Mouse (Mus musculus): Measurements from ENCODE around the gene Cdr2l.

Gene Cdr2l

GRCm38 (mm10) chr11:115408266-115408920 is 26.7 kb downstream of the Cdr2l start:
- peak in 1 of 2 experiments; percentile 34 for DNase-seq

- DNase-seq, result no peak
Measured at GRCm38 (mm10) chr11:115409556-115409955, 27.8 kb downstream of the Cdr2l start.

- peak; percentile 96 to 98 for DNase-seq
Measured at GRCm38 (mm10) chr11:115419531-115420237, 38.0 kb downstream of the Cdr2l start, which contains the start of the genes Atp5h and Kctd2. Gene Atp5h (minus strand): TSS chr11:115419962. Gene Kctd2 (plus strand): TSS chr11:115420128.

GRCm38 (mm10) chr11:115420336-115421190 is 38.8 kb downstream of the Cdr2l start:
- DNase-seq, result peak; percentile 73 to 82

- no peak for DNase-seq
Measured at GRCm38 (mm10) chr11:115421328-115421727, 39.6 kb downstream of the Cdr2l start.

GRCm38 (mm10) chr11:115421972-115422371 is 40.3 kb downstream of the Cdr2l start:
- DNase-seq, result no peak

GRCm38 (mm10) chr11:115423091-115423490 is 41.4 kb downstream of the Cdr2l start:
- no peak for DNase-seq

- no peak for DNase-seq
Measured at GRCm38 (mm10) chr11:115424666-115425065, 43.0 kb downstream of the Cdr2l start.

- DNase-seq, result no peak
Measured at GRCm38 (mm10) chr11:115425671-115426070, 44.0 kb downstream of the Cdr2l start.

- DNase-seq, result peak; percentile 74 to 81
Measured at GRCm38 (mm10) chr11:115427482-115428331, 46.0 kb downstream of the Cdr2l start.

- no peak for DNase-seq
Measured at GRCm38 (mm10) chr11:115429307-115429706, 47.6 kb downstream of the Cdr2l start.

- DNase-seq, result no peak
Measured at GRCm38 (mm10) chr11:115430561-115430960, 48.8 kb downstream of the Cdr2l start.

- DNase-seq, result no peak
Measured at GRCm38 (mm10) chr11:115432814-115433213, 51.1 kb downstream of the Cdr2l start.

GRCm38 (mm10) chr11:115433342-115433741 is 51.6 kb downstream of the Cdr2l start:
- no peak for DNase-seq

GRCm38 (mm10) chr11:115435596-115436337 is 54.1 kb downstream of the Cdr2l start:
- DNase-seq, result peak; percentile 17 to 40

GRCm38 (mm10) chr11:115437571-115438122 is 55.9 kb downstream of the Cdr2l start:
- no peak for DNase-seq

GRCm38 (mm10) chr11:115439326-115439725 is 57.6 kb downstream of the Cdr2l start:
- no peak for DNase-seq

GRCm38 (mm10) chr11:115439906-115440595 is 58.3 kb downstream of the Cdr2l start, which contains the start of gene Trim80:
Gene Trim80 (plus strand): TSS chr11:115440545.
- DNase-seq, result no peak

- DNase-seq, result peak in 1 of 2 experiments; percentile 51
Measured at GRCm38 (mm10) chr11:115441417-115441816, 59.7 kb downstream of the Cdr2l start.
